Mouse (Mus musculus) embryonic facial prominence, embryonic 13.5 days (tissue): ENCODE data around the gene Ccsap. TPM values are rescaled to one million over a fixed set of nuclear protein-coding genes. Genes with fewer than 3 reads are reported as not detected.
A peak's percentile ranks its signal among the peaks of the same experiment; 100 is the strongest.
"Not testable (repeated sequence)": the region's sequence is repeated elsewhere in the genome, so short reads cannot be mapped to it uniquely, and the experiment has no call there.

Experiments
- ATAC-seq: fragments of 200-750 bp; cut with Nextera tagmentation; 2 replicates; pipeline ENCODE4 v1.8.0; 2017; ENCODE audit warnings: low read depth; ENCODE audit not compliant: insufficient number of reproducible peaks, insufficient read depth, low FRiP score, low TSS enrichment
- H3K27ac ChIP-seq: fragments of 300-500 bp; sonication (generic); 2 replicates; pipeline ENCODE4 v1.5.1; 2015; ENCODE audit warnings: moderate library complexity, mild to moderate bottlenecking, inconsistent platforms
- H3K27me3 ChIP-seq: fragments of 300-500 bp; sonication (generic); 2 replicates; pipeline ENCODE4 v1.6.1; 2015; ENCODE audit warnings: mild to moderate bottlenecking, inconsistent platforms
- H3K36me3 ChIP-seq: fragments of 300-500 bp; sonication (generic); 2 replicates; pipeline ENCODE4 v1.6.1; 2015; ENCODE audit warnings: mild to moderate bottlenecking, inconsistent platforms
- H3K4me1 ChIP-seq: fragments of 300-500 bp; sonication (generic); 2 replicates; pipeline ENCODE4 v1.6.1; 2015; ENCODE audit warnings: inconsistent platforms
- H3K4me2 ChIP-seq: fragments of 300-500 bp; sonication (generic); 2 replicates; pipeline ENCODE4 v1.6.1; 2015; ENCODE audit warnings: moderate library complexity, mild to moderate bottlenecking, inconsistent platforms
- H3K4me3 ChIP-seq: fragments of 300-500 bp; sonication (generic); 2 replicates; pipeline ENCODE4 v1.5.1; 2015; ENCODE audit warnings: mild to moderate bottlenecking, inconsistent platforms
- H3K9ac ChIP-seq: fragments of 300-500 bp; sonication (generic); 2 replicates; pipeline ENCODE4 v1.6.1; 2015; ENCODE audit warnings: mild to moderate bottlenecking, inconsistent platforms
- H3K9me3 ChIP-seq: fragments of 300-500 bp; sonication (generic); 2 replicates; pipeline ENCODE4 v1.6.1; 2016; ENCODE audit warnings: inconsistent platforms
- WGBS: fragments of 180-500 bp; shearing (Covaris S2); methylation state at CpG from one replicate; pipeline ENCODE4 v1.1.7; 2015; ENCODE audit warnings: mixed read lengths; 5-methylcytosine and 5-hydroxymethylcytosine counted together
- polyA plus RNA-seq: library from polyadenylated mRNA; unstranded; fragments of >200 nt; fragmentation: Nextera tagmentation; extraction: Ambion mirVana; gene quantifications from 2 replicates; pipeline ENCODE4 v1.2.1, GENCODE M21; 2015

Ccsap gene
- polyA plus RNA-seq, 1 experiment from 2014 or later = 5.4 TPM

DNA sequence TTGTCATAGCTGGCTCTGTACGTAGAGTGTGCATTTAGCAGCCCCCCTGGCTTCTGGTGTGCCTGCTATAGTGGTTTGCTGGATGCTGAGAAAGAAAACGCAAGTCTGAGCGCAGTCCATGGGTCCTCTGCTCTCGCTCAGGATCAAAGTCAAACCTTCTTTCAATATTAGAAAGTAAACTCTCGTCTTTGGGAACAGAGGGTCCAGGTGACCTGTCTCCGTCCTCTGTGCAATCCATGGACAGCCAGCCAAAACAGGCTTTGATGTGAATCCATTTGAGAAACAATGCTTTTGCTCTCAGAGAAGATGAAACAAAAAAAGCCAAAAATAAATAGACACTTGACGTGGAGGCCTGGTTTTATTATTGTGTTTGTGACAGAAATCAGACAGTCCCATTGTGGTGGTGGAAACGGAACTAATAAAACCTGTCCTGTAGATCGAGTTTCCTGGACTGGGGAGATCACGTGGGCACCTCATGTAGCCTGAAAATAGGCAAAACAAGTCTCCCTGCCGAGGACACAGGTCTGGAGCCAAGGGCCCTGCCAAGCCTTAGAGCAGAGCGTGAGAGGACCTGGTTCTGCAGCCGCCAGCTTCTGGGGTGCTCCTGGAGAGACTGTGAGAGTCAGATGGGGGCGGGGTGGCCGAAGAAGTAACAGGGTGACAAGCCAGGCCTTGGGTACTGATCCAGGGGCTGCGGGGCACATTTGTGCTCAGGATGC is 46.7 kb downstream of the Ccsap start:
- peak overlapping the region; percentile 33; the same call in 1 of the 2 replicates for H3K27ac ChIP-seq
- H3K27me3 ChIP-seq = no peaks in the 10 kb centered on the region
- peaks cover 25% of the 10 kb centered on the region for H3K36me3 ChIP-seq
- H3K4me1 ChIP-seq = peaks cover 15% of the 10 kb centered on the region
- peak overlapping the region; percentile 32; the same call in 1 of the 2 replicates for H3K9ac ChIP-seq
- WGBS = 66% methylated on average over 16 of the region's 16 CpGs
- H3K4me3 ChIP-seq = no peak overlapping the region
- no peak overlapping the region for H3K4me2 ChIP-seq
- H3K9me3 ChIP-seq = no peaks in the 10 kb centered on the region
- ATAC-seq = no peak

DNA sequence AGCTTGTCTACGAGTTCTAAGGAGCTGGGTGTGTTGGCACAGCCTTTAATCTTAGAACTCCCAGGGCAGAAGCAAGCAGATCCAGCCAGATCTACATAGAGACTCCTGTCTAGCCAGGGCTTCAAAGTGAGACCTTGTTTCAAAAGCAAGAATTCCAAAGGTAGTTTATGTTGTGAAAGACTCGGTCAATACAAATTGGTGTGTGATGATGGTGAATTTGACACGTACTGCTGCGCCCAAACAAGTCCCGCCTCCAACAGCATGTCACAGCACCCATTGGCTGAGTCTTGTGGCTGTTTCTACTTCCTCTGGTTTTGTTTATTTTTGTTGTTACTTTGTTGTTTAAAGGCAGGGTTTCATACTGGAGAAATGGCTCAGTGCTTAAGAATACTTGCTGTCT is 47.8 kb downstream of the Ccsap start:
- no peak for ATAC-seq
- Histone ChIP-seq H3K4me3 (no peak overlapping the region), H3K4me2 (no peak overlapping the region), H3K36me3 (peaks cover 20% of the 10 kb centered on the region), H3K9ac (no peak overlapping the region), H3K27me3 (no peaks in the 10 kb centered on the region), H3K27ac (no peak overlapping the region), H3K9me3 (no peaks in the 10 kb centered on the region), H3K4me1 (peaks cover 24% of the 10 kb centered on the region)
- WGBS = 89% methylated on average over 5 of the region's 5 CpGs

DNA sequence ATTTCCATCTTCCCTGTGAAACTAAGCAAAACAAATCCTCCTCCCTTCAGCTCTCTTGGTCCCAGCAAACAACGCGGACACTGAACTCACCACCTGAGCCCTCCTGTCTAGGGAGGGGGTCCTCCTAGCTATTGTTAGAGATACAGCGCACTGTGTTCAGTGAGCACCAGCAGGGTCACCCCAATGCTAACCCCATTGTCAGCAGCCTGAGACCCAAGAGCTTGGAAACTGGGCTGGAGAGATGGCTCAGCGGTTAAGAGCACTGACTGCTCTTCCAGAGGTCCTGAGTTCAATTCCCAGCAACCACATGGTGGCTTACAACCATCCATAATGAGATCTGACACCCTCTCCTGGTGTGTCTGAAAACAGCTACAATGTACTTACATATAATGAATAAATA is 50.7 kb downstream of the Ccsap start:
- not testable (repeated sequence) for H3K36me3 ChIP-seq, H3K4me2 ChIP-seq, ATAC-seq, H3K27ac ChIP-seq, H3K9ac ChIP-seq, H3K4me3 ChIP-seq, H3K27me3 ChIP-seq, H3K9me3 ChIP-seq
- 95% methylated on average over 4 of the region's 4 CpGs for WGBS
- H3K4me1 ChIP-seq = peaks cover 40% of the 10 kb centered on the region

DNA sequence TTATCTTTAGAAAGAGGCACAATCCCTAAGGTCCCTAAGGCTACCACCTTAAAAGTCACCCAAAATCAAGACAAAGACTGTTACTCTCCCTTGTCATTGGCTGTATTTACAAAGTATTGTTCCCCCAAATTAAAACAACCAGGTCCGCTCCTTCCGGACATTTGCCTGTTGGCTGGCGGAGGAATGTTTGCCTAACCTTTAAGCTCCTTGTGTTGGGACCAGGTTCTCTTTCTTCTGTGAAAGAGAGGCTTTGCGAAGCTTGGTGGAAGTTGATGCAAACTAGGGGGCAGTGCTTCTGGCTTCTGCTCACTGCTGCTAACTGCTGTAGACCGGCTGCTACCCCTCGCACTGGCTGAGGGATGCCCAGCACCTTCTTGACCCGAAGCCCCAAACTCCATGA is 51.3 kb downstream of the Ccsap start:
- ATAC-seq = no peak
- Histone ChIP-seq H3K27ac (no peak overlapping the region), H3K36me3 (0 out of 2 replicates have a peak, but pooled peaks cover 3% of the 10 kb centered on the region)

DNA sequence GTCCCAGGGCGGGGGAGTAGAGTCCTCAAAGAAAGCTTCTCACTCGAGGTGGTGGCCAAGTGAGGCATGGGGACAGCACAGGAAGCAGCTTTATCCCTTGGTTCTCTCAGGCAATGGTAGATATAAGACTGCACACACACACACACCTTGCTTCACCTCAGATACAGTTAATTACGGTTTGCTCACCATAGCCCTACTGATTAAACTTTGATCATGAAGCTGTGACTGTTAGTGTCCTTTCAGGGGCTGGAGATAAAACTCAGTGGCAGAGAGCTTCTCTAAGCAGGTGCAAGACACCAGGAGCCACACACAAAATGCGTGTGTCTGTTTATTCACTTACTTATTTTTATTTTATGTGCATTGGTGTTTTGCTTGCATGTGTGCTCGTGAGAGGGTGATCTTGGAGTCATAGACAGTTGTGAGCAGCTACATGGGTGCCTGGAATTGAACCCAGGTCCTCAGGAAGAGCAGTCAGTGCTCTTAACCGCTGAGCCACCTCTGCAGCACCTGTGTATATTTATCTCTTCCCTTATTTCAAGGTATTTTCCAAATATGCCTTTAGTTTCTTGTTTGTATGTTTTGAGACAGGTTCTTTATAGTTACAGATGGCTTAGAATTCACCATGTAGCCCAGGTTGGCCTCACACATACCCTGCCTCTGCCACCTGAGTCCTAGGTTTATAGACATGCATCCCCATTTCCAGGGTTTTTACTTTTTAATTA is 52.0 kb downstream of the Ccsap start:
- H3K4me3 ChIP-seq = no peak overlapping the region
- H3K36me3 ChIP-seq = 0 out of 2 replicates have a peak, but pooled peaks cover 3% of the 10 kb centered on the region
- peak overlapping the region; percentile 92 for H3K9ac ChIP-seq
- no peaks in the 10 kb centered on the region for H3K9me3 ChIP-seq
- no peak for ATAC-seq
- H3K27me3 ChIP-seq = no peaks in the 10 kb centered on the region
- WGBS = 67% methylated on average over 6 of the region's 6 CpGs
- H3K27ac ChIP-seq = no peak overlapping the region
- H3K4me2 ChIP-seq = peak overlapping the region; percentile 90
- peaks cover 33% of the 10 kb centered on the region for H3K4me1 ChIP-seq

More for the DNA sequence above, 51.3 kb downstream of the Ccsap start:
- no peaks in the 10 kb centered on the region for H3K27me3 ChIP-seq
- no peak overlapping the region for H3K4me3 ChIP-seq
- no peak overlapping the region for H3K4me2 ChIP-seq
- H3K9ac ChIP-seq = no peak overlapping the region
- H3K4me1 ChIP-seq = peaks cover 39% of the 10 kb centered on the region
- WGBS = 77% methylated on average over 7 of the region's 7 CpGs
- H3K9me3 ChIP-seq = no peaks in the 10 kb centered on the region

DNA sequence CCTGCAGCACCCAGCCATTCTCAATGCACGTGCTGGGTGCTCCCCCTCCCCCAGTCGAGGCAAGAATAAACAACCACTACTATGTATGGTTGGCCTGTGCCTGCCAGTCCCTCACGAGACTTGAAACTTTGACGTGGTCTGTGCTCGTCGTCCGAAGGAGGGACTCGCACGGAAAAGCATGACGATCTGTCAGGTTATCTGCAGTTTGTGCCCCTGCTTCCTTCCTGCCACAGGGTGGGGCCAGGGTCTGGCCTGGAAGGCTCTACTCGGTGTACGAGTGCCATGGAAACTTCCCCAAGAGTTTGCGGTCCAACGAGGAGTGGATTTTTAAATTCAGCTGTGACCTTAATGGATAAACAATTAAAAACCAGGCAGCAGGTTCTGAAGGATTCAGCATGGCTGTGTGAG is 53.0 kb downstream of the Ccsap start:
- Histone ChIP-seq H3K9ac (peak overlapping the region; percentile 92), H3K4me3 (peak overlapping the region; percentile 89), H3K4me1 (peaks cover 32% of the 10 kb centered on the region), H3K27me3 (no peaks in the 10 kb centered on the region), H3K4me2 (peak overlapping the region; percentile 90), H3K27ac (no peak overlapping the region), H3K9me3 (no peaks in the 10 kb centered on the region), H3K36me3 (0 out of 2 replicates have a peak, but pooled peaks cover 3% of the 10 kb centered on the region)
- WGBS = 9% methylated on average over 14 of the region's 14 CpGs
- no peak for ATAC-seq

DNA sequence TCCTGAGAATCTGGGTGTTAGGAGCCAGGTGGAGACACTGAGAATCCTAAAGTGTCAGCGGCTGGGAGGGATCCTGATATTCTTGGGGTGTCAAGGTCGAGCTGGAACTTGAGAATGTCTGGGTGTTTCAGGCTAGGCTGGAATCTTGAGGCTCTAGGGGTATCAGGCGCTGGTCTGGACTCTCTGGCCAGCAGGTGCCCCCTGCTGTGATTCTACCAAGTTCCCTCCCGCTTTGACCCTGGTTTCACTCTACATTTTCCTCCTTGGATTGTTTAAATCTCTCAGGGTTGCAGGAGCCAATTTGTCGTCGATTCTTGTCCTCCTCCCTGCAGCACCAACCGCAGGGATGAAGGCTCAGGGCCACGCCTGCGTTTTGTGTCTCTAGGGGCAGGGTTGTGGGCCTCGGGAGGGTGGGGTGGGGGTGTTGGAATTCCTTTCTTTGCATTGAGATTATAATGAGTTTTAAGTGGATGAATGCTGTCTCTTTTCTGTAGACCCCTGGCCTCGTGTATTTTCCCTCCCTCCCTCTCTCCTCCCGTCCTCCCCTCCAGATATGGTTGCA is 53.6 kb downstream of the Ccsap start:
- Histone ChIP-seq H3K27ac (peak overlapping the region; percentile 84), H3K27me3 (no peaks in the 10 kb centered on the region), H3K9me3 (no peaks in the 10 kb centered on the region), H3K4me2 (peak overlapping the region; percentile 90), H3K4me3 (peak overlapping the region; percentile 89), H3K9ac (peak overlapping the region; percentile 92), H3K36me3 (0 out of 2 replicates have a peak, but pooled peaks cover 3% of the 10 kb centered on the region), H3K4me1 (peaks cover 32% of the 10 kb centered on the region)
- 2% methylated on average over 12 of the region's 12 CpGs for WGBS
- ATAC-seq = no peak

DNA sequence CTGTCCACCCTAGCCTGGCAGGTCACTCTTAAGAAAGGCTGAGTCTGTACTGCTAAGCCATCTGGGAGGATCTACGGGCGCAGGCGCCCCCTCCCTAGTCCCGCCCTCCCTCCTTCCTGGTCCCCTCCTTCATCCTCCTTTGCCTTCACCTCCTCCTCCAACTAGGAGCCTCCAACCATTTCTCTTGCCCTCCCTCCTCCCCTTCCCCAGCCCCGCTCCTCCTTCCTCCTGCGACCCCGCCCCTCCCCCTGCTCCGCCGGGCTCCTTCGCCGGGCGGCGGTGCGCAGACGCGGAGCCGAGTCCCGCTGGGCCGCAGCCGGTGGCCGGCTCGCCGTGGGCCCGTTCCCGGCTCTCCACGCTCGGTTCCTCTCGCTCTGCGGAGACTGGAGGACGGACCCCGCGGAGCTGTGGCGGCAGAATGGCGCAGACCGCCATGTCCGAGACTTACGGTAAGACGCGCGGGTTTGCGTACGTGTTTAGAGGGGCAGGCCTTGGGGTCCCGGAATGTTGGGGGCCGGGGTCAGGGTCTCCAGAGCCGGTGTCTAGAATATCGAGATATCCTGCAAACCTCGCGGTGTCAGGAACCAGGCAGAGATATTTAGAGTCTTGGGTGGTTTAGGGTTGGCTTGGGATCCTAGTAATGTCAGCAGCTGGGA is 54.2 kb downstream of the Ccsap start, which contains the start of gene Rab4a:
Gene Rab4a (plus strand): TSS at position 268 of the 656 bp plus-strand sequence.
- Histone ChIP-seq H3K27me3 (no peaks in the 10 kb centered on the region), H3K4me1 (peaks cover 27% of the 10 kb centered on the region), H3K36me3 (0 out of 2 replicates have a peak, but pooled peaks cover 3% of the 10 kb centered on the region), H3K4me2 (peak within 1 kb of the TSS; percentile 90), H3K9me3 (no peaks in the 10 kb centered on the region), H3K4me3 (peak within 1 kb of the TSS; percentile 89), H3K27ac (peak within 1 kb of the TSS; percentile 84), H3K9ac (peak within 1 kb of the TSS; percentile 92)
- 0% methylated on average over 48 of the region's 48 CpGs for WGBS
- peak; percentile 92 for ATAC-seq

DNA sequence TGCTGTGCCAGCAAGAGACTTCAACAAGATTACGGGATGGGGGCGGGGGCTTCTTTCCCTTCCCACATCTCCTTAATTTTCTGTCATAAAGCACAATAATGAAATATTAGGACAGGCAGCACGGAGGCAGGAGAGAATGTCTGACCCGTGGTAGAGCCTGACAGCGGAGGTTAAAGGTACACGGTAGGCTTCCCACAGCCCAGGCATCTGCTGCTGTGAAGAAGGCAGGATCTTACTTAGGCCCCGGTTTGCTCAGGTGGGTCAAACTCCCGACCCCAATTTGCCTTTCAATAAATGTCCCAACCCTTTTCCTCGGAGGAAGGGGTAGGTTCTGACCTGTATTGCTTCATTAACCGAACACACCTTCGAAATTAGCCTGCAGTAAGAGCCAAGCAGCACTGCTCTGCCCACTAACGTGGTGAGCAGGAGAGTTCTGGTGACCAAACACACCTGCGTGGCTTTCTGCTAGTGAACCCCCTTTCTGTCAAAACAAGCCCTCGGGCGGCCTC is 54.7 kb downstream of the Ccsap start:
- Histone ChIP-seq H3K9ac (peak overlapping the region; percentile 92), H3K4me3 (peak overlapping the region; percentile 89), H3K4me1 (peaks cover 29% of the 10 kb centered on the region), H3K4me2 (peak overlapping the region; percentile 90), H3K27ac (peak overlapping the region; percentile 39; the same call in 1 of the 2 replicates), H3K27me3 (no peaks in the 10 kb centered on the region), H3K36me3 (0 out of 2 replicates have a peak, but pooled peaks cover 2% of the 10 kb centered on the region), H3K9me3 (no peaks in the 10 kb centered on the region)
- WGBS = 16% methylated on average over 15 of the region's 15 CpGs
- no peak for ATAC-seq

DNA sequence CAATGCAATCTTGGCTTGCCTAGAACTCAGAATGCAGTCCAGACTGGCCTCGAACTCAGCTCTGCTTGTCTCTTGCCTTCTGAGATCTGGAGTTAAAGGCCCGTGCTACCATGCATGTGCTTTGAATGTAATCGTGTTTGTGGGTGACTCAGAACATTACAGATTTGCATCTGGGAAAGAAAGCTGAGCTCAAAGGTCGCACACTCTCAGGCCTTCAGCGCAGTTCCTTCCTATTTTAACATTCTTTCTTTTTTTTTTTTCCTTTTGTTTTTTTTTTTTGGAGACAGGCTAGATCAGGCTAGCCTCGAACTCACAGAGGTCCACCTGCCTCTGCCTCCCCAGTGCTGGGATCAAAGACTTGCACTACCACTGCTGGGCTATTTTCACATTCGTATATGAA is 55.4 kb downstream of the Ccsap start:
- Histone ChIP-seq H3K4me3 (no peak overlapping the region), H3K9ac (no peak overlapping the region), H3K36me3 (no peaks in the 10 kb centered on the region), H3K4me1 (peaks cover 33% of the 10 kb centered on the region), H3K4me2 (no peak overlapping the region), H3K27me3 (no peaks in the 10 kb centered on the region), H3K9me3 (no peaks in the 10 kb centered on the region), H3K27ac (no peak overlapping the region)
- ATAC-seq = no peak
- 82% methylated on average over 7 of the region's 7 CpGs for WGBS

DNA sequence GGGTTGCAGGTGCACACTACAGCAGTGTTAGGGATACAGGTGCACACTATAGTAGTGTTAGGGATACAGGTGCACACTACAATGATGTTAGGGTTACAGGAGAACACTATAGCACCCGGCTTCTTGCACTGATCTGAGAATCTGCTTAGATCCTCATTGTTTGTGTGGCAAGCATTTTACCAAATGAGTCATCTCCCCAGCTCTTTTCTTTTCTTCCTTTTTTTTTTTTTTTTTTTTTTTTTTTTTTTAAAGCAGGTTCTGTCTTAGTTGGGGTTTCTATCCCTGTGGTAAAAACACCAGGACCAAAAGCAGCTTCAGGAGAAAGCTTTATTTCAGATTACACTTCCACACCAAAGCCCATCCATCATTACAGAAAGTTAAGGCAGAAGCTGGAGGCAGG is 56.4 kb downstream of the Ccsap start:
- Histone ChIP-seq H3K9ac (no peak overlapping the region), H3K4me2 (no peak overlapping the region), H3K36me3 (no peaks in the 10 kb centered on the region), H3K9me3 (no peaks in the 10 kb centered on the region), H3K27me3 (no peaks in the 10 kb centered on the region), H3K27ac (no peak overlapping the region), H3K4me1 (peaks cover 40% of the 10 kb centered on the region), H3K4me3 (no peak overlapping the region)
- 76% methylated on average over 1 of the region's 1 CpGs for WGBS
- ATAC-seq = no peak
